Mouse (Mus musculus): ENCODE data around the gene Ifit1bl2. TPM values are rescaled to one million over a fixed set of nuclear protein-coding genes. Genes with fewer than 3 reads are reported as not detected.

Gene Ifit1bl2
- 0.28 and 0.46 TPM in 2 replicates for polyA plus RNA-seq (2012; rRNA removed)

DNA sequence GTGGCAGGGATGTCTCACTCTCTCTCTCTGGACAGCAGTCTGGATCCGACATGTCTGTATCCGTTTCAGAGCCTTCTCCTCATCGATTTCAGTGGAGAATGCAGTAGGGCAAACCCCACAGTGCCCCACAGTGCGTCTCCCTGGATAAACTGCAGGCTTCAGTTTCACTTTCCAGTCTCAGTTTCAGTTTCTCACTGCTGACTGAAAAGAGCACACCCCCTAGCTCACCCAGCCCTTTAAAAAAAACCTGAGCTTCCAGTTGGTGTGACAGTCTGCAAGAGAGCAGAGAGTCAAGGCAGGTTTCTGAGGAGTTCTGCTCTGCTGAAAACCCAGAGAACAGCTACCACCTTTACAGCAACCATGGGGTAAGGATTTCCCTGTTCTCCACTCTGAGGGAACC, at the start of gene Ifit1bl2, which contains the start of gene Ifit1:
Gene Ifit1bl2 (minus strand): TSS at position 121 of the 400 bp plus-strand sequence.
Gene Ifit1 (plus strand): TSS at position 249 of the 400 bp plus-strand sequence.

DNA sequence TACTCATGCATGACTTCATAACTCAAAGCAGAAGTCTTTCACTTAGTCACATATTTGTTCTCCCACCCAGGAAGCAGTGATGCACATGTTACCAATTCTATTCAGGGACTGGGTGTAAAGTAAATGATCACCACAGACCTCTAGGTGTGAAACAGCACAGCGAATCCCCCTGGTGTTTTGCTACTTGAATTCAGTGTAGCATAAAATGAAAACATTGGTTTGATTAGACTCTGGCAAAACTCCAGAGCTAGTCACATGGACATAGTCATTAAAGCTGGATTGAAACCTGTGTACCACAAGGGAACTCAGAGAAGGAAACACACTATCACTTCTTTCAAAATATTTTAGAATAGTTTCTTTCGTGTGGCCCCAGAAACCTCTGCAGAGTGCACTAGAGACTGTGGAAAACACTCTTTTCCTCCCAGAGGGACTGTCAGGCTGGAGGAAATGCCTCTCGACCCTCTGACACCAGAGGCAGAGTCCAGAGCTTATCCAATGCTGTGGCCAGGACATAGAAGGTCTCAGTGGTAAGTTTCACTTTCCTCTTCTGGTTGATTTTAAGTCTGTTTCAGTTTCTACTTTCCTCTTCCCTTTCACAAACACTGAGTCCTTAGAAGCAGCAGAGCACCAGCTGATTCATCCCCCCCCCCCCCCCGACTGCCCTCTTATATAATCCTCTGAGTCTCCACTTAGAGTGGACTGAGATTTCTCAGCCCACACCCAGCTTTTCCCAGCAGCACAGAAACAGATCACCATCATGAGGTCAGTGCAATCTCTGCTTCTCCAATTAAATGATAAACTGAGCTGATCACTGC, 33.1 kb downstream of the Ifit1bl2 start, which contains the start of gene Ifit3b:
Gene Ifit3b (plus strand): TSS at position 734 of the 815 bp plus-strand sequence.

GRCm38 (mm10) chr19:34601888-34602287, 38.7 kb downstream of the Ifit1bl2 start, which contains the start of gene Ifit1bl1:
Gene Ifit1bl1 (minus strand): TSS chr19:34601956.

DNA sequence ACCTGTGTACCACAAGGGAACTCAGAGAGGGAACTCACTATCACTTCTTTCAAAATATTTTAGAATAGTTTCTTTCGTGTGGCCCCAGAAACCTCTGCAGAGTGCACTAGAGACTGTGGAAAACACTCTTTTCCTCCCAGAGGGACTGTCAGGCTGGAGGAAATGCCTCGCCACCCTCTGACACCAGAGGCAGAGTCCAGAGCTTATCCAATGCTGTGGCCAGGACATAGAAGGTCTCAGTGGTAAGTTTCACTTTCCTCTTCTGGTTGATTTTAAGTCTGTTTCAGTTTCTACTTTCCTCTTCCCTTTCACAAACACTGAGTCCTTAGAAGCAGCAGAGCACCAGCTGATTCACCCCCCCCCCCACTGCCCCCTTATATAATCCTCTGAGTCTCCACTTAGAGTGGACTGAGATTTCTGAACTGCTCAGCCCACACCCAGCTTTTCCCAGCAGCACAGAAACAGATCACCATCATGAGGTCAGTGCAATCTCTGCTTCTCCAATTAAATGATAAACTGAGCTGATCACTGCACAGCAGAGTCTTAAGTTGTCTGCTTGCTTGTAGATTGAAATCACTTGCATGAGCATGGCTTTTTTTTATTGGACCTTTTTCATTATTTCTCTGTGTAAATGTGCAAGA, 57.3 kb downstream of the Ifit1bl2 start, which contains the start of gene Ifit3:
Gene Ifit3 (plus strand): TSS at position 406 of the 641 bp plus-strand sequence.

Other genes with a start within 250 kb of the Ifit1bl2 start
- gene Ch25h, start 165.6 kb downstream of the Ifit1bl2 start, polyA plus RNA-seq (2012; rRNA removed) = 18.4 and 20.5 TPM in 2 replicates
- 20.2 and 24.5 TPM in 2 replicates for gene Lipa, start 113.3 kb downstream of the Ifit1bl2 start, polyA plus RNA-seq (2012; rRNA removed)
- gene Ifit2, start 90.0 kb downstream of the Ifit1bl2 start, polyA plus RNA-seq (2012; rRNA removed) = 0.47 and 0.69 TPM in 2 replicates
- 0.66 and 1.9 TPM in 2 replicates for gene Ifit3, start 57.2 kb downstream of the Ifit1bl2 start, polyA plus RNA-seq (2012; rRNA removed)
- 0.06 and 0.15 TPM in 2 replicates for gene Ifit1bl1, start 38.8 kb downstream of the Ifit1bl2 start, polyA plus RNA-seq (2012; rRNA removed)
- gene Ifit3b, start 32.8 kb downstream of the Ifit1bl2 start, polyA plus RNA-seq (2012; rRNA removed) = 0.20 and 0.32 TPM in 2 replicates
- 1.4 and 3.2 TPM in 2 replicates for gene Ifit1, start 128 bp upstream of the Ifit1bl2 start, polyA plus RNA-seq (2012; rRNA removed)
- gene Slc16a12, start 106.5 kb upstream of the Ifit1bl2 start, polyA plus RNA-seq (2012; rRNA removed) = 2.1 and 2.6 TPM in 2 replicates
- 6.5 and 7.3 TPM in 2 replicates for gene Pank1, start 238.7 kb upstream of the Ifit1bl2 start, polyA plus RNA-seq (2012; rRNA removed)

Data from ovary, adult 2 months (tissue).